Mouse (Mus musculus): ENCODE measurements around the gene 4632433K11Rik.

Gene 4632433K11Rik

GRCm38 (mm10) chr7:5083325-5084105 lies 49.6 kb downstream of the 4632433K11Rik start:
- in situ Hi-C loops (cut with MboI, MseI): loop anchor here (25.0 kb wide), 2 partner anchors 1079 to 1304 kb away; partner anchors contain the start of genes Smim17, Zfp28, Zfp444 and Zfp787

All from T-helper 1 cell (primary cell).